Mouse (Mus musculus) heart, adult 11 months (tissue): ENCODE data around the gene Atp2b2.

Experiments
- DNase-seq: peaks from one replicate; pipeline ENCODE4 v3.0.0; 2022

Gene Atp2b2

GRCm38 (mm10) chr6:114042332-114042731, at the start of gene Atp2b2:
Atp2b2 (minus strand) TSS chr6:114042613.
- no peak for DNase-seq

- DNase-seq: no peak
Measured at GRCm38 (mm10) chr6:114089626-114090025, 47.2 kb upstream of the Atp2b2 start.

GRCm38 (mm10) chr6:114087106-114087505, 44.7 kb upstream of the Atp2b2 start:
- DNase-seq: no peak

DNA sequence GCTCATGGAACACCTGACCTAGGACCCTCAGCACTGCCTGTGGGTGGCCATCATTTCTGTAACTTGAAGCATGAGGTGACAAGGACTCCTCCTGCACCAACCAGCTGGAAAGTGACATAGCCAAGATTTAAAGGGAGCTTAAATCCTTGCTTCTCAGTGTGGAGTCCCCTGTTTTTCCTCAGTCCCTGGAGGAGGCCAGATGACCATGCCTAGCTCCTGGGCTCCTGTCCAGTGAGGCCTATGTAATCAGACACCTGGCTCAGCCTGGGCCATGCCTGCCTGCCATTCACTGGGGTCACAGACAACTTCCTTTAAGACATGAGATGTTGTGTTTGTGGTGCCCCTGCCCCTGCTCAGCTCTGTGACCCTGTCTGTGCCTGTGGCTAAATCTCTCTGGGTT, 36.1 kb upstream of the Atp2b2 start:
- DNase-seq: no peak

DNA sequence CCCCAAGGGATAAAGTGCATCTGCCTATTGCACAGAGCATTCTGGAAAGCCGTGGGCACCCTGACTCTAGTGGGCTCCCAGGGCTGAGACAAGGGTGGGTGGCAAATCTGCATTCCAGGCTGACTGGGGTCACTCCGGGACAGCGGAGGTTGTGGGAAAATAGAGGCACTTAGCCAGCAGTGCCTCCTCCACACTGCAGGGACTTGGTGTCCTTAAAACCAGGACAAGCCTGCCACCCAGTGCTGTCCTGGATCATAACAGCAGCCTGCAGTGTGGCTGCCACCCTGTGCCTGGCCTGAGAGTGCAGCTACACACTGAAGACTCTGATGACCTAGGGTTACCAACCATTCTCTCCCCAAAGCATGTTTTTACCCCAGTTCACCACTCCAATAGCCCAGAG, 34.1 kb upstream of the Atp2b2 start:
- peak; percentile 90 for DNase-seq

DNA sequence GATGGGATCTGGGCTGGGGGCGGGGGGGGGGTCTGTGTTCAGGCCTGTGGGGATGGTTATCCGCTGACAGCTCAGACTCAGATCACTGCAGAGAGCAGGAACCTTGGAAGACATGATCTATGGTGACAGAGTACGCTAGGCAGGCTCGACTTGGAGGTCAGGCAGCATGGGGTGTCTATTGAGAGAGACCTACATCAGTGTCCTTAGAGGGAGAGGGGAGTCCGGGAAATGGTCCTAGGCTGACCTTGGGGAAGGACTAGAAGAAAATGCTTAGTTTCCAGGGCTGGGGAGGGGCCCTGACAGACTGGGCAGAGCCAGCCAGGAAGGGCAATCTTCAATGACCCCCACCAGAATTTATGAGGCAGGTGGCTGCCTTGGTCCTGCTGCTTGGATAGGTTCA, 33.6 kb upstream of the Atp2b2 start:
- no peak for DNase-seq

DNA sequence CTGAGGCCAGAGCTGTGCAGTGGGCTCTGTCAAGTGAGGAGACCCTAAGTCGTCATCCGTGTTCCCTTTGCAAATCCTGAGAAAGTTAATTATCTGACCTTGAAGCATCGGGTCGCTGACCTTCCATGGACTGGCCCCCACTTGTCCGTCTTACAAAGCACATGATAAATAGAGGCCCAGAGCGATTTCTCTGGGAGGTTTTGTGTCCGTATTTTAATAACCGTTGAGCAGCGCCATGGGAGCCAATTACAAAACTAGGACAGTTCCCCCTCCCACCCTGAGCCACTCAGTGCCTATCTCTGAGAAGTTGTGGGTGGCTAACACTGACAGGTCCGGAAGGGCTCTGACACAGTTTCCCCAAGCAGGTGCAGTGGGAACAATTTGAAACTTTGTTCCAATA, 32.5 kb upstream of the Atp2b2 start:
- DNase-seq: no peak

DNA sequence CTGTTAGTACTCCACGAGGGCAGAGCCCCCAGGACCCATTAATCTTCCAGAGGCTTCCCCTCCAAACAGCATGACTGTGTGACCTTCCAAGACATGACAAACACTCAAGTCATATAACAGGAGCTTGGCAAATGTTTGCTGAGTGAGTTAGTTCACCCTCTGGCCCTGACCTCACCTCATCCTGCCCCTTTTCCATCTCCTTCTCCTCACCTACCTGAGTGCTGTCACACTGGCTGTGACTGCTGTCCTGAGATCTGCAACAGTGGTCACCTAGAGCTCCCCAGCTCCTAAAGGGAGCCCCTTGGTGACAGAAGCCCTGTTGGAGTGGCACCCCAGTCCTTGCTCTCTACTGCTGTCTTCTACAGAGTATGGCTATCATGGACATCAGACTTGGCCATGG, 31.8 kb upstream of the Atp2b2 start:
- no peak for DNase-seq

DNA sequence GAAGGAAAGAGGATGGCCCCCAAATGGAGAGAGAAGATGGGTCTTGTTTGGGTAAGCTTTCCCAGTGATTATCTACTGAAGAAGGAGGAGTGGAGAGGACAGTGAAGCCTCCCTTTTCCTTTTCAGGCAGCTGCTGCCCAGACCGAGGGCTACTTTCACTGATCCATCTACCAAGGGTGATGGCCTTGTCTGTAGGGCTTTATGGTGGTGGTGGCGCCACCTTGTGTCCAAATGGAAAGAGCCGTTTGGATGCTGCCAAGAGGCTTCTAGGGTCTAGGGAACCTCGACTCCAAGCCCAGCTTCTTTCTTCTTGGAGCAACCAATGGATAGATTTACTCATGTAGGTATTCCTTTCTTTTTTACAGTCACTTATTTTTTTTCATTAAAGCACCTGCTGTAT, 29.2 kb upstream of the Atp2b2 start:
- no peak for DNase-seq

DNA sequence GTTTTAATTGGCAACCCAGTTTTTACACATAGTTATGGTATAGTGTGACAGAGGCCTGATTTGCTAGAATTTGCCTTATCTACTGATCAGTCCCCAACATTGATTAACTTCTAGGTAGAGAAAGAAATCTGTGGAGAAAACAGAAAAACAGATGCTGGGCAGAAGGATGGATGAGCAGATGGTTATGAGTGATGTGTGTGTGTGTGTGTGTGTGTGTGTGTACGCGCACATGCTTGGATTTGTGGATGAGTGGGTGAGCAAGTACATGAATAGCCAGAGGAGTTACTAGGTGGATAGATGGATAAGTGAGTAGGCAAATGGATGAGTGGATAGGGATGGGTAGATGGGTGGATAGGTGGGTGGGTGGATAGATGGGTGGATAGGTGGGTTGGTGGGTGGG, 20.7 kb upstream of the Atp2b2 start:
- no peak for DNase-seq

GRCm38 (mm10) chr6:114062688-114063087, 20.3 kb upstream of the Atp2b2 start:
- DNase-seq: no peak

GRCm38 (mm10) chr6:114059206-114059605, 16.8 kb upstream of the Atp2b2 start:
- peak; percentile 72 for DNase-seq

DNA sequence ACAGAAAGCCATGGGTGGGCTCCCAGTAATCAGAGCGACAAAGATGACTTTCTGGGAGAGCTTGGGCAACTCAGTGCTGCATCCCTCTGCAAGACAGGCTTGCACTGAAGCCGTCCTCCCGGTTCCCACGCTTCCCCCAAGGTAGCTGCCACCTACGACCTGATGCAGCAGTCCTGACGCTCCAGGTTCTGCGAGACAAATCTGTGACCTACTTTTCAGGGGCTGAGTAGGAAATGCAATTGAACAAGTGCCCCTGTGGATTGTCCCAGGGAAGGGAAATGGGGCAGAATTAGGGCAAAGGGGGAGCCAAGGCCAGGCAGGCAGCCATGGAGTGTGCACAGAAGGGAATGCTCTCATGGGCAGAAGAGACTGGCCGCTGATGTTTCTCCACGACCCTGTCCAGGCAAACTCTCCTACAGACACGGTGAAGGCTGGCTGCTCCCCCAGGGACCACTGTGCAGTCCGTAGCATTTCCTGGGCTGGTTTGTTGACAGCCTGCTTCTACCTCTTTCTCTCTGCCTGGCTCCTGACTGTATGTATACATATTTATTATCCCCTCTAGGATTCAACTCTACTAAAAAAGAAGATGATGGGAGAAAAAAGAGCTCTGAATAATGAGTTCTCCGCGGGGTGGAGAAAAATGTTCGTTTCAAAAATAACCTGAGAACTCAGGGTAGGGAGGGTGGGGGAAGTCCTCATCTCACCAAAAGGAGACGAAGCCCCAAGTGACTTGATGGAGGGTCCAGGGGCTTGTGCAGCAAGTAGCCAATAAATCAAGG, 15.8 kb upstream of the Atp2b2 start:
- DNase-seq: no peak

- DNase-seq: no peak
Measured at GRCm38 (mm10) chr6:114055311-114055710, 12.9 kb upstream of the Atp2b2 start.

DNA sequence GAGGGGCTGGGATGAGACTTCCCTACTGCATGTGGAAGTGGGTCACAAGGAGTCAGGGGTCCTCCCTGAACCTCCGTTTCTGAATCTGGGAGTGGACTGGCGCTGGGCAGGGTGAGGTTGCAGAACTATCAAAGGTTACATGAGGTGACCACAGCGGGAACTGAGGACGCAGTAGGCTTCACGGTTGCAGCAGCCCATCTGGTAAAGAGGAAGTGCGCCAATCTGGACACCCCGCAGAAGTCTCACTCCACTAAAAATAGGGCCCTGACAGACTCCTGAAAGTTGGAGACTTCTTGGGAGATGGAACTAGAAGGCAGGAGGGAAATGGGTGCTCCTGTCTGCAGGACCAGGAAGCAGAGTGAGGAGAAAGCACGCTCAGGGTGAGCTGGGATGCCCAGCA, 2.5 kb upstream of the Atp2b2 start:
- peak; percentile 91 for DNase-seq

GRCm38 (mm10) chr6:114042836-114043235, 423 bp upstream of the Atp2b2 start:
- no peak for DNase-seq

DNA sequence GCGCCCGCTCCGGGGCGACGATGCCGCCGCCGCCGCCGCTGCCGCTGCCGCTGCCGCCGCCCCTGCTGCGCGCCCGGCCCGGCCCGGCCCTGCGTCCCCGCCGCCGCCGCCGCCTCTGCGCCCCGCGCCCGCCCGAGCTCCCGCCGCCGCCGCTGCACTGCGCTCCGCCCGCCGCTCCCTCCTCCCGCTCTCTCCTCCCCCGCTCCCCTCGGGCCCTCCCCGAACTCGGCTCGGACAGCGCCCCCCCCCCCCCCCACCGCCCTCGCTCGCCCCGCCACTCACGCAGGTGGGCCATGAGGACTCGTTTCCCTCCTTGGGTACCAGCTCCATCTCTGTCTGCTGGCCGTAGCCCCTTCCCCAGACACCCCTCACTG, 515 bp downstream of the Atp2b2 start:
- no peak for DNase-seq

DNA sequence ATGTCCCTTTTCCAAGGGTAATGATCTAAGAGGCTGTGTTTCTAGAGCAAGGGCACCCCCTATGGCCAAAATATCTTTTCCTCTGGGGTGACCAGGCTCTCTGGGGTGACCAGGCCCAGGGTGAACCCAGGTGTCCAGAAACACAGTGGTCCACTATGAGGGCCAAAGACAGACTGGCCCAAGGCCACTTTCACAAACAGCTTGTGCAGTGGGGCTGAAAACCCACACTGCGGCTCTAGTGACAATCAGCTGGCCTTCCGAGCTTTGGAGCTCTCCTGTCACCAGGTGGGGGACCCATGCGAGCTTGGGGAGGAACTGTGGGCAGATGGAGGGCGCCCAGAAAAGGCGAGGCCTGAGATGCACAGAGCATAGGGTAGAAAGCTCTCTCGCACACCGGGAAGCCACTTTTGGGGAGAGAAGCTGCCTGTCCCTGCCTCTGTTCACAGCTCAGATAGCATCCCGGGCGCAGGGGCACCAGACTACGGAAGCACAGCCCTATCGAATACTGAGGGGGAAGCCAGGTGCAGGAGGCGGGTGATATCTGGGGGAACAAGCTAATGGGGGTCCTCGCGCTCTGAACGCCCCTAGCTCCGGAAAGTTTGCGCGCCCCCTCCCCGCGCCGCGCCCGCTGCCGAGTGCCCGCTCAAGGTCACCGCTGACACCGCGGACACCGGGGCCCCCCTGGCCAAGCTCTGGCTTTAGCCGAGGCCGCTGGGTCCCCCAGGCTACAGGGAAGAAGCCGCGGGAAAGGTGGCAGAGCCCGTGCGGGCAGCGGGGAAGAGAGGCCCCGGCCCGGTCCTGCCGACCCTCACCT, 1.1 kb downstream of the Atp2b2 start:
- no peak for DNase-seq

DNA sequence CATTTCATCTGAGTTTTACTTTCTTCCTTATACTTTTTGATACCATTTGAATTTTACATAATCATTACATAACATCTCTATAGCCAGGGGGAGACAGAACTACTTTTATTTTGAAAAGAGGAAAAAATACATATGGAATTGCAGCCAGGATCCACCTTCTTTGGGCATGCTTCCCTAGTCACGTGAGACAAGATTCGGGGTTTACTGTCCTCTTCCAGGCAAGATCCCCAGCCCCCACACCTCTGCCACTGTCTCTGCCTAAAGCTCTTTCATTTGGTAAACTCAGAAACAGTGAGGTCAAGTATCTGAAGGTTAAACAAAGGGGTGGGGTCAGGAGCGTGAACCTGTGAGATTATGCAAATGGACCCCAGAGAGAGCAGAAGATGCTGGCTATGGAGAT, 6.7 kb downstream of the Atp2b2 start:
- DNase-seq: no peak

- no peak for DNase-seq
Measured at GRCm38 (mm10) chr6:114032822-114033221, 9.6 kb downstream of the Atp2b2 start.

- DNase-seq: no peak
Measured at GRCm38 (mm10) chr6:114023794-114024193, 18.6 kb downstream of the Atp2b2 start.

GRCm38 (mm10) chr6:114022104-114022503, 20.3 kb downstream of the Atp2b2 start:
- DNase-seq: no peak

GRCm38 (mm10) chr6:114013801-114014200, 28.6 kb downstream of the Atp2b2 start:
- no peak for DNase-seq

- no peak for DNase-seq
Measured at GRCm38 (mm10) chr6:114012834-114013233, 29.6 kb downstream of the Atp2b2 start.
